Mouse (Mus musculus) brown adipose tissue, adult 24 weeks (tissue): ENCODE measurements around the gene Dnajc16. TPM values are rescaled to one million over a fixed set of nuclear protein-coding genes. Genes with fewer than 3 reads are reported as not detected.

Experiments used
- H3K27ac ChIP-seq: fragments of 200-500 bp; replicated peaks from 2 replicates; pipeline ENCODE4 v1.5.1; 2012; ENCODE audit warnings: low read depth, mild to moderate bottlenecking, low read length
- H3K4me1 ChIP-seq: fragments of 200-500 bp; 2 replicates; pipeline ENCODE4 v1.6.1; 2012; ENCODE audit warnings: low read length, mixed read lengths; ENCODE audit not compliant: control insufficient read depth, insufficient read depth, insufficient read length
- H3K4me3 ChIP-seq: fragments of 200-500 bp; 2 replicates; pipeline ENCODE4 v1.5.1; 2012; ENCODE audit warnings: low read depth, mild to moderate bottlenecking, low read length, moderate library complexity; ENCODE audit not compliant: insufficient read depth
- polyA plus RNA-seq: library from polyadenylated mRNA; stranded (reverse); fragments of >200 nt; gene quantifications from 2 replicates; pipeline ENCODE4 v1.2.4, GENCODE M21; 2012; ENCODE audit not compliant: missing spikeins, insufficient read depth, insufficient read length

Gene Dnajc16
- polyA plus RNA-seq, 1 experiment, result 6.4 TPM

- H3K4me1 ChIP-seq, result peaks cover 4% of the 10 kb centered on the region
- H3K4me3 ChIP-seq, result no peak overlapping the region
- H3K27ac ChIP-seq, result 0 out of 2 replicates have a peak overlapping the region, but pooled peaks have one; percentile 20
Measured at GRCm38 (mm10) chr4:141731766-141732165, 59.0 kb downstream of the Dnajc16 start.

- Histone ChIP-seq H3K4me3 (no peak overlapping the region), H3K27ac (no peak overlapping the region), H3K4me1 (peaks cover 4% of the 10 kb centered on the region)
Measured at GRCm38 (mm10) chr4:141730401-141730800, 60.3 kb downstream of the Dnajc16 start.

GRCm38 (mm10) chr4:141729266-141729665 is 61.5 kb downstream of the Dnajc16 start:
- H3K4me3 ChIP-seq, result no peak overlapping the region
- no peak overlapping the region for H3K27ac ChIP-seq
- peaks cover 4% of the 10 kb centered on the region for H3K4me1 ChIP-seq

GRCm38 (mm10) chr4:141725738-141726137 is 65.0 kb downstream of the Dnajc16 start:
- no peak overlapping the region for H3K27ac ChIP-seq
- no peak overlapping the region for H3K4me3 ChIP-seq
- peaks cover 8% of the 10 kb centered on the region for H3K4me1 ChIP-seq

GRCm38 (mm10) chr4:141725277-141725676 is 65.5 kb downstream of the Dnajc16 start:
- Histone ChIP-seq H3K4me3 (no peak overlapping the region), H3K27ac (no peak overlapping the region)

DNA sequence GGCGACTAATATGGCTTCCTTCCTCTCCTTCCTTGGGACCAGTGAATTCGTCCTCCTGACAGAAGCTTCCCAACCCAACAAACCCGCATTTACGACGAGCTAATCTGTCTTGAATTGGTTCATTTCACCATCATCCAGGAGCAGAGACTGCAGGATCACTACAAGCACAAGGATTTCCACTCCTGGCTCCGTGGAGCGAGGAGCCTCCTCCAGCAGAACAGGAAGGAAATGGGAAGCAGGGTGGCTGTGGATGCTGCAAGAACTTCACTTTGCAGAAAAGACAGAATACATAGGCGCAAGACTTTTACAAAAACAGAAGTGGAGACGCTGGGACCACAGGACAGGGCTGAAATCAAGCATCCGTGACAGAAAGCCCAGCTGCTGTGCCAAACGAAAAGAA is 66.1 kb downstream of the Dnajc16 start:
- Histone ChIP-seq H3K4me1 (peaks cover 10% of the 10 kb centered on the region), H3K27ac (peak overlapping the region; percentile 62; the same call in 1 of the 2 replicates), H3K4me3 (peak overlapping the region; percentile 26; the same call in 1 of the 2 replicates)

More at GRCm38 (mm10) chr4:141725277-141725676, 65.5 kb downstream of the Dnajc16 start:
- H3K4me1 ChIP-seq, result peaks cover 8% of the 10 kb centered on the region

DNA sequence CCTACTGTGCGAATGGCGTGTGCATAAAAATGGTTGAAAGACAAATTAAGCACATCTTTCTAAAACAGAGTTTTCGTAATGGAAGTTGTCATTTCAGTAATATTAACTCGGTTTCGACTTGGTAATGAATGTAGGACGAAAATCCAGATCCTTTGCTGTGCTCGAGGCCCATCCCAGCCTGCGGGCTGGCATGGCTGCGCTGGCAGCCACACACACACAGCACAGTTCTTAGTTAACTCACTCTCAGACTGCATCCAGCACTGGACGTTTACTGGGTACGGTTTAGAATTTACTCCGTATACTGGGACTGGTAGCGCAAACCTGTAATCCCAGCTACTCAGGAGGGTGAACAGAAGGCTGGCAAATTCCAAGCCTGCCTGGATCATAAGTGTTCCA is 67.1 kb downstream of the Dnajc16 start:
- Histone ChIP-seq H3K4me3 (peak overlapping the region; percentile 63), H3K27ac (peak overlapping the region; percentile 42; the same call in 1 of the 2 replicates), H3K4me1 (peaks cover 13% of the 10 kb centered on the region)

DNA sequence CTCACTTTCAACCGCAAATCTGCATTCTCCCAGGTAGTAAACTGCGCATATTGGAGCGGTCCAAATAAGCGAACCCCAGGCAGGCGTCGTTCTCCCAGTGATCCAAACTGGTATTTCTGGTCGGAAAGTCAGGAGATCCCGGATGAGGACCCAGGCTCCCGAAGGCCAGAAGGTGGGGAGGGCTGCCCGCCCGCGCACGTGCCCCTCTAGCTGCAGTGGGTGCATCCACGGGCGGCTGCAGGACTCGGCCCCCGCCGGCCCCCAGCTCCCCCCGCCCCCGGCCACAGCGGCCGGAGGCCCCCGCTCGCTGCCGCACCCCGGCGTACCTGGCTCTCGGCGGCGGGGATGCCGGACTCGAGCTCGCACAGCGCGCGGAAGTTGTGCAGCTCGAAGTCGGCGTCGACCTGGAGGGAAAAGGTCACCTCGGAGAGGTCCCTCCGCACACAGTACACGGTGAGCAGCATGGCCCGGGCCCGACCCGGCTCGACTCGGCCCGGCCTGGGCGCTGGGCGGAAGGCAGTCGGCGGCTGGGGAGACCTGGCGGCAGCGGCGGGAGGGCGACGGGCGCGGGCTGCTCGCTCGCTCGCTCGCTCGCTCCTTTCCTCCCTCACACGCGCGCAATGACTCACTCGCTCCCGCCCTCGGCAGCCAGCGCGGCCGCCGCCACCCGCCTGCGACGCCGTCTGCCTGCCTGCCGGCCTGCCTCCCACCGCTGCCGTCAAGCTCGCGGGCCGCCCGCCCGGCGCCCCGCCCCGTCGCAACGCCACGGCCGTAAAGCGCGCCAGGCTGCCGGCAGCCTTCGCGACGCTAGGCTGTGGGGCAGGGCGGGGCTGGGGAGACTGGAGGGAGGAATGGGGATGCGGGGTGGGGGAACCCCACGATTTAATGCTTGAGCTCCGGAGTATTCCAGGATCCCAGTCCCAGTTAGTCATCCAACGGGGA is 67.7 kb downstream of the Dnajc16 start, which contains the start of gene Ddi2:
TSS of gene Ddi2 (minus strand) at position 689 of the 942 bp plus-strand sequence.
- Histone ChIP-seq H3K4me3 (peak within 1 kb of the TSS; percentile 91), H3K27ac (peak within 1 kb of the TSS; percentile 91), H3K4me1 (peaks cover 13% of the 10 kb centered on the region)

DNA sequence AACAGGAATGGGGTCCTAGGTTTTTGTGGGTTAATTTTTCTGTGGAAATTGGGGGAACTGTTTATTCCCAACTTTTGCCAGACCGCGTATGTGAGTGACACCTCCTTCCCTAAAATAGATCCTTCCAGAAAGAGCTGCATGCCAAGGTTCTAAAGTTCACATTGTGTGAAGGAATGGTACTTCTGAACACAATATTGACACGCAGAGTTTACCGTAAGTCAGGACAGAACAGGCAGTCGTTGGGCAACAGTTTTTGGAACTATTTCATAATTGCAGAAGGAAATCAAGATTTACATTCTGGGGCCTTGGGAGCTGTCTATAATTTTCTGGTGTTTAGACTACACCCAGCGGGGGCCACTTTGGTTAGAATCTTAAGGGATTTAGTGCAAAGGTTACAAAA is 68.8 kb downstream of the Dnajc16 start:
- H3K4me1 ChIP-seq, result peaks cover 13% of the 10 kb centered on the region; the same call in 1 of the 2 replicates
- peak overlapping the region; percentile 75 for H3K27ac ChIP-seq
- peak overlapping the region; percentile 91 for H3K4me3 ChIP-seq

- H3K4me1 ChIP-seq, result peaks cover 13% of the 10 kb centered on the region; the same call in 1 of the 2 replicates
- H3K4me3 ChIP-seq, result peak overlapping the region; percentile 91
- H3K27ac ChIP-seq, result peak overlapping the region; percentile 75
Measured at GRCm38 (mm10) chr4:141720761-141721523, 69.8 kb downstream of the Dnajc16 start.

DNA sequence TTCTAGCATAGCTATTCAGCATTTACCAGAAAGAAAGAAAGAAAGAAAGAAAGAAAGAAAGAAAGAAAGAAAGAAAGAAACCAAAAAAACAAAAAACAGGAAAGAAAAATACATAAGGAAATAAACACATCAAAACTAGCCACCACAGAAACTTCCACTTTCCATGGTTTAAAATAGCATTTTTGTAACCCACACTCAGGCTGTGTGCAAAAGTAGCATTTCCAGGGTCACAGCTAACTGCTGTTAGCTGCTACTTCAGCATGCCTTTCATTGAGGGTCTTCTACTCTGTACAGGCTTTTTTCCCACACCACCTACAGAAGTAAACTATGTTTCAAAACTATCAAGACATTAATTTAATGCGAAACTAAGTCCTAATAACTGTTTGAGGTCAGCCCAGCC is 71.4 kb downstream of the Dnajc16 start:
- Histone ChIP-seq H3K27ac (no peak overlapping the region), H3K4me3 (no peak overlapping the region), H3K4me1 (peaks cover 21% of the 10 kb centered on the region)

GRCm38 (mm10) chr4:141717633-141718032 is 73.1 kb downstream of the Dnajc16 start:
- Histone ChIP-seq H3K4me3 (no peak overlapping the region), H3K27ac (no peak overlapping the region), H3K4me1 (peaks cover 21% of the 10 kb centered on the region)

DNA sequence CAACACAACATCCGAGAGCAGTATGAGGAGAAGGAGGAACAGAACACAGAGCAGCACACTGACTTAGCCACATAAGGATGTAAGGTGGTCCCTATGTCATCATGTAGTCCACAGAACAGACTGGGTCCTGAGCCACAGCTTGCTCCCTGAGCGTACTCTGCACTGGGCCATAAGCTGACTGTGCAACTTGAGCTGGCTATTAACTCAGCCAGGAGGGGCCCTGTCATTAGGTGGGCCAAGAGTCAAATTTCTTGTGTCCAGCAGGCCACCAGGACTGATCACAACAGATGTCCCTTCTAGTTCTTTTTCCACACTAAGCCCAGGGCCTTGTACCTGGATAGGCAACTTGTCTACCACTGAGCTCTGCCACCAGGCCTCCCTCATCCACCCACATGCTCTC is 75.7 kb downstream of the Dnajc16 start:
- Histone ChIP-seq H3K27ac (peak overlapping the region; percentile 7), H3K4me1 (peaks cover 14% of the 10 kb centered on the region), H3K4me3 (no peak overlapping the region)

- no peak overlapping the region for H3K27ac ChIP-seq
- H3K4me1 ChIP-seq, result peaks cover 14% of the 10 kb centered on the region
- H3K4me3 ChIP-seq, result no peak overlapping the region
Measured at GRCm38 (mm10) chr4:141713598-141714142, 77.1 kb downstream of the Dnajc16 start.

DNA sequence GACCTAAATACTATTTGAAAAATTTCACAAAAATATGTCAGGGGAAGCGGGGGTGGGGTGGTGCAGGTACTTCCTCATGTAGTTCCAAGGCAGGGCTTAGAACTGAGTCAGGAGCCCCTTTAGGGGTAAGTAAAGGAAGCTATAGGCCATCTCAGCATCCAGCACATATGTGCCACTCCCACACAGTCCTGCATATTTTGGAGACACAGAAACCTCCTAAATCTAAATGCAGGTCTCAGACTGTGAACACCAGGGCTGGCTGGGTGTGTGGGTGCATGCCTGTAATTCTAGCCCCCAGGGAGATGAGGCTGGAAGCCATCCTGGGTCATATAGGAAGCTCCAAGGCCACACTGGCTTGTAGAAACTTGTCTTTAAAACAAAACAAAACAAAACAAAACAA is 79.5 kb downstream of the Dnajc16 start:
- H3K4me1 ChIP-seq, result peaks cover 14% of the 10 kb centered on the region
- no peak overlapping the region for H3K4me3 ChIP-seq

More for the DNA sequence above, 79.5 kb downstream of the Dnajc16 start:
- H3K27ac ChIP-seq, result no peak overlapping the region
